Mouse (Mus musculus) MEL (cell line): ENCODE measurements around the gene Cry1. TPM values are rescaled to one million over a fixed set of nuclear protein-coding genes. Genes with fewer than 3 reads are reported as not detected.
A peak's percentile ranks its signal among the peaks of the same experiment; 100 is the strongest.

ENCODE experiments used
- DNase-seq: peaks from one replicate; pipeline ENCODE4 v3.0.0; 2011; ENCODE audit warnings: low read depth, low spot score
- H3K27ac ChIP-seq: 2 replicates; pipeline ENCODE4 v1.5.1; 2012; ENCODE audit warnings: low read depth, mild to moderate bottlenecking, control low read depth, low read length, moderate library complexity; ENCODE audit not compliant: control insufficient read depth
- H3K27me3 ChIP-seq, 2 experiments: fragments of 150-350 bp in 1 of 2; sonication (generic) in 1 of 2; 2 replicates each; pipeline ENCODE4 v1.6.1; 2012; ENCODE audit warnings: low read length in 2 of 2, mild to moderate bottlenecking in 2 of 2, improper control_type of control experiment in 1 of 2, moderate library complexity in 1 of 2; ENCODE audit not compliant: insufficient read depth in 2 of 2, control insufficient read depth in 1 of 2
- H3K36me3 ChIP-seq, 2 experiments: 2 replicates each; pipeline ENCODE4 v1.6.1; 2012 to 2014; ENCODE audit warnings: low read length in 2 of 2, improper control_type of control experiment in 1 of 2, inconsistent platforms in 1 of 2, mild to moderate bottlenecking in 1 of 2; ENCODE audit not compliant: insufficient read depth in 2 of 2, control insufficient read depth in 1 of 2
- H3K4me1 ChIP-seq, 2 experiments: fragments of 150-350 bp in 1 of 2; sonication (generic) in 1 of 2; 2 replicates each; pipeline ENCODE4 v1.6.1; 2012; ENCODE audit warnings: low read length in 2 of 2, improper control_type of control experiment in 1 of 2, mild to moderate bottlenecking in 1 of 2; ENCODE audit not compliant: insufficient read depth in 2 of 2, control insufficient read depth in 1 of 2
- H3K4me3 ChIP-seq, 2 experiments: fragments of 150-350 bp in 1 of 2; sonication (generic) in 1 of 2; 2 replicates each; pipeline ENCODE4 v1.5.1; 2012; ENCODE audit warnings: low read depth in 2 of 2, low read length in 2 of 2, mild to moderate bottlenecking in 2 of 2, moderate library complexity in 2 of 2, control low read depth in 1 of 2, improper control_type of control experiment in 1 of 2; ENCODE audit not compliant: control insufficient read depth in 1 of 2, insufficient read depth in 1 of 2
- H3K79me2 ChIP-seq: 2 replicates; pipeline ENCODE4 v1.6.1; 2012; ENCODE audit warnings: mild to moderate bottlenecking, low read length, moderate library complexity; ENCODE audit not compliant: control insufficient read depth, poor library complexity, insufficient read depth
- H3K9ac ChIP-seq: 2 replicates; pipeline ENCODE4 v1.6.1; 2012; ENCODE audit warnings: low read depth, mild to moderate bottlenecking, control low read depth, low read length, moderate library complexity; ENCODE audit not compliant: control insufficient read depth, poor library complexity, severe bottlenecking
- H3K9me3 ChIP-seq: fragments of 150-350 bp; sonication (generic); replicated peaks from 2 replicates; pipeline ENCODE4 v1.6.1; 2012; ENCODE audit warnings: mild to moderate bottlenecking, low read length, improper control_type of control experiment, moderate library complexity; ENCODE audit not compliant: insufficient read depth
- BHLHE40 ChIP-seq: IDR thresholded peaks from 2 replicates; pipeline ENCODE4 v1.6.1; 2012; ENCODE audit warnings: low read depth, mild to moderate bottlenecking, inconsistent platforms, low read length, improper control_type of control experiment, borderline replicate concordance
- CTCF ChIP-seq, 3 experiments: IDR thresholded peaks in 2 of 3; conservative IDR thresholded peaks in 1 of 3; 2 replicates each; pipeline ENCODE4 v1.5.1; 2011 to 2012; ENCODE audit warnings: low read length in 3 of 3, low read depth in 2 of 3, mild to moderate bottlenecking in 2 of 3, improper control_type of control experiment in 1 of 3, inconsistent platforms in 1 of 3, mixed read lengths in 1 of 3, moderate library complexity in 1 of 3; ENCODE audit not compliant: control insufficient read depth in 1 of 3, insufficient read depth in 1 of 3, poor library complexity in 1 of 3, severe bottlenecking in 1 of 3
- E2F4 ChIP-seq: IDR thresholded peaks from 2 replicates; pipeline ENCODE4 v1.6.1; 2011; ENCODE audit warnings: low read depth, low read length, improper control_type of control experiment, borderline replicate concordance
- EP300 ChIP-seq, 2 experiments: IDR thresholded peaks; 2 replicates each; pipeline ENCODE4 v1.6.1; 2011; ENCODE audit warnings: improper control_type of control experiment in 2 of 2, low read length in 2 of 2, low read depth in 1 of 2, mild to moderate bottlenecking in 1 of 2
- ETS1 ChIP-seq: IDR thresholded peaks from 2 replicates; pipeline ENCODE4 v1.6.1; 2012; ENCODE audit warnings: low read depth, mild to moderate bottlenecking, inconsistent platforms, low read length, improper control_type of control experiment, moderate library complexity
- GABPA ChIP-seq: IDR thresholded peaks from 2 replicates; pipeline ENCODE4 v1.6.1; 2012; ENCODE audit warnings: low read depth, mild to moderate bottlenecking, inconsistent platforms, low read length, improper control_type of control experiment, moderate library complexity
- GATA1 ChIP-seq: IDR thresholded peaks from 2 replicates; pipeline ENCODE4 v1.6.1; 2011; ENCODE audit warnings: low read depth, low read length, improper control_type of control experiment
- KAT2A ChIP-seq: conservative IDR thresholded peaks from 2 replicates; pipeline ENCODE4 v1.6.1; 2012; ENCODE audit warnings: low read depth, low read length, improper control_type of control experiment, inconsistent platforms
- MAFK ChIP-seq: IDR thresholded peaks from 2 replicates; pipeline ENCODE4 v1.6.1; 2011; ENCODE audit warnings: low read depth, mild to moderate bottlenecking, low read length, improper control_type of control experiment, borderline replicate concordance
- MYC ChIP-seq: IDR thresholded peaks from 2 replicates; pipeline ENCODE4 v1.6.1; 2011; ENCODE audit warnings: low read depth, mild to moderate bottlenecking, low read length, improper control_type of control experiment, moderate library complexity
- NELFE ChIP-seq: IDR thresholded peaks from 2 replicates; pipeline ENCODE4 v1.6.1; 2011; ENCODE audit warnings: low read depth, low read length, improper control_type of control experiment
- NRF1 ChIP-seq: IDR thresholded peaks from 2 replicates; pipeline ENCODE4 v1.6.1; 2014; ENCODE audit warnings: low read depth, mild to moderate bottlenecking, inconsistent platforms, low read length, improper control_type of control experiment, moderate library complexity; ENCODE audit not compliant: poor library complexity, insufficient read depth, severe bottlenecking
- POLR2AphosphoS2 ChIP-seq: IDR thresholded peaks from 2 replicates; pipeline ENCODE4 v1.6.1; 2011; ENCODE audit warnings: low read length, improper control_type of control experiment
- POLR2AphosphoS5 ChIP-seq: IDR thresholded peaks from 2 replicates; pipeline ENCODE4 v1.6.1; 2012; ENCODE audit warnings: low read depth, borderline replicate concordance, mild to moderate bottlenecking, inconsistent platforms, low read length, moderate library complexity, mixed read lengths
- RAD21 ChIP-seq: IDR thresholded peaks from 2 replicates; pipeline ENCODE4 v1.6.1; 2011; ENCODE audit warnings: mild to moderate bottlenecking, low read depth, low read length, improper control_type of control experiment
- SIN3A ChIP-seq: IDR thresholded peaks from 2 replicates; pipeline ENCODE4 v1.6.1; 2012; ENCODE audit warnings: low read length, improper control_type of control experiment, inconsistent platforms
- SMC3 ChIP-seq: IDR thresholded peaks from 2 replicates; pipeline ENCODE4 v1.6.1; 2011; ENCODE audit warnings: low read depth, low read length, improper control_type of control experiment
- TAL1 ChIP-seq: IDR thresholded peaks from 2 replicates; pipeline ENCODE4 v1.6.1; 2012; ENCODE audit warnings: mild to moderate bottlenecking, inconsistent platforms, low read length, moderate library complexity, mixed read lengths
- UBTF ChIP-seq: IDR thresholded peaks from 2 replicates; pipeline ENCODE4 v1.6.1; 2012; ENCODE audit warnings: low read depth, mild to moderate bottlenecking, inconsistent platforms, low read length, improper control_type of control experiment, moderate library complexity, borderline replicate concordance; ENCODE audit not compliant: insufficient read depth
- USF1 ChIP-seq: IDR thresholded peaks from 2 replicates; pipeline ENCODE4 v1.6.1; 2014; ENCODE audit warnings: low read depth, mild to moderate bottlenecking, inconsistent platforms, low read length, improper control_type of control experiment, moderate library complexity
- USF2 ChIP-seq, 2 experiments: IDR thresholded peaks; 2 replicates each; pipeline ENCODE4 v1.6.1; 2011 to 2012; ENCODE audit warnings: improper control_type of control experiment in 2 of 2, low read length in 2 of 2, borderline replicate concordance in 1 of 2, inconsistent platforms in 1 of 2, low read depth in 1 of 2, mild to moderate bottlenecking in 1 of 2; ENCODE audit not compliant: insufficient read depth in 1 of 2
- ZC3H11A ChIP-seq: IDR thresholded peaks from 2 replicates; pipeline ENCODE4 v1.6.1; 2012; ENCODE audit warnings: low read depth, mild to moderate bottlenecking, inconsistent platforms, low read length, improper control_type of control experiment
- ZMIZ1 ChIP-seq: IDR thresholded peaks from 2 replicates; pipeline ENCODE4 v1.6.1; 2012; ENCODE audit warnings: low read depth, mild to moderate bottlenecking, inconsistent platforms, low read length, improper control_type of control experiment, moderate library complexity
- polyA plus RNA-seq, 2 experiments: library from polyadenylated mRNA; stranded (reverse) in 1 of 2; unstranded in 1 of 2; fragments of >175 nt in 1 of 2; fragments of >200 nt in 1 of 2; gene quantifications; 2 replicates each; pipeline versions ENCODE4 v1.2.1 to v1.2.4; 2012; ENCODE audit warnings: low replicate concordance in 2 of 2, low read depth in 1 of 2; ENCODE audit not compliant: insufficient read length in 2 of 2, insufficient read depth in 1 of 2, missing spikeins in 1 of 2
- total RNA-seq: library from RNA; depleted of rRNA; stranded (reverse); fragments of 300-350 nt; gene quantifications from 2 replicates; pipeline ENCODE4 v1.2.3, GENCODE M21; 2012

Gene Cry1
- total and polyA plus RNA-seq, 3 experiments: not detected

- no peaks in the 10 kb centered on the region for H3K36me3 ChIP-seq
- no peaks in the 10 kb centered on the region for H3K4me1 ChIP-seq
- no peak overlapping the region for H3K27ac ChIP-seq
- no peaks in the 10 kb centered on the region for H3K9me3 ChIP-seq
- H3K9ac ChIP-seq: no peak overlapping the region
- peak; percentile 58 for DNase-seq
- TF ChIP-seq RAD21: peak; percentile 73
- no peak for TF ChIP-seq ETS1
- no peak for TF ChIP-seq MYC
- no peak for TF ChIP-seq USF1
- no peak for TF ChIP-seq POLR2AphosphoS2
- TF ChIP-seq NELFE: no peak
- no peak for TF ChIP-seq SIN3A
- TF ChIP-seq GABPA: no peak
- peak; percentile 69 for TF ChIP-seq SMC3
- no peak for TF ChIP-seq UBTF
- no peak for TF ChIP-seq KAT2A
- peak; percentile 68 to 76 (median 73) for TF ChIP-seq CTCF (IDR thresholded peaks at IDR 0.05 in 2 of 3, conservative IDR thresholded peaks at IDR 0.05 in 1 of 3; ENCODE audit: control insufficient read depth in 1 of 3, insufficient read depth in 1 of 3, low read depth in 2 of 3, low read length in 3 of 3, poor library complexity in 1 of 3, severe bottlenecking in 1 of 3)
- no peak for TF ChIP-seq GATA1
- no peak for TF ChIP-seq EP300 (IDR thresholded peaks at IDR 0.05; ENCODE audit: low read depth in 1 of 2, low read length in 2 of 2)
- TF ChIP-seq ZC3H11A: peak; percentile 44; the same call in 1 of the 2 replicates
- TF ChIP-seq MAFK: no peak
- no peak for TF ChIP-seq E2F4
- TF ChIP-seq POLR2AphosphoS5: no peak
- no peak for TF ChIP-seq TAL1
- TF ChIP-seq, all 39 proteins: peak for 4
- Histone ChIP-seq H3K4me3 (no peak overlapping the region), H3K27me3 (peaks cover 0 to 1% of the 10 kb centered on the region in 2 experiments; a peak in 1 of 4 replicates), H3K79me2 (no peaks in the 10 kb centered on the region)
Measured at GRCm38 (mm10) chr10:85154195-85154594, 30.7 kb downstream of the Cry1 start.

- H3K79me2 ChIP-seq: no peaks in the 10 kb centered on the region
- H3K36me3 ChIP-seq: no peaks in the 10 kb centered on the region
- H3K27ac ChIP-seq: no peak overlapping the region
- TF ChIP-seq ETS1 (no peak), NELFE (no peak), BHLHE40 (no peak), EP300 (IDR thresholded peaks at IDR 0.05; ENCODE audit: low read depth in 1 of 2, low read length in 2 of 2) (no peak), E2F4 (no peak), ZMIZ1 (no peak), RAD21 (no peak), NRF1 (no peak), USF2 (IDR thresholded peaks at IDR 0.05; ENCODE audit: borderline replicate concordance in 1 of 2, insufficient read depth in 1 of 2, low read depth in 1 of 2, low read length in 2 of 2) (no peak), TAL1 (no peak), ZC3H11A (no peak)
- TF ChIP-seq, all 39 proteins: peak for 0
- no peak for DNase-seq
- Histone ChIP-seq H3K4me3 (no peak overlapping the region), H3K9me3 (no peaks in the 10 kb centered on the region), H3K27me3 (peaks cover 0 to 2% of the 10 kb centered on the region in 2 experiments), H3K4me1 (no peaks in the 10 kb centered on the region), H3K9ac (no peak overlapping the region)
Measured at GRCm38 (mm10) chr10:85149226-85149625, 35.6 kb downstream of the Cry1 start.
